1 mouse cellular context compared by ENCODE assay signal in the genomic region with DNA sequence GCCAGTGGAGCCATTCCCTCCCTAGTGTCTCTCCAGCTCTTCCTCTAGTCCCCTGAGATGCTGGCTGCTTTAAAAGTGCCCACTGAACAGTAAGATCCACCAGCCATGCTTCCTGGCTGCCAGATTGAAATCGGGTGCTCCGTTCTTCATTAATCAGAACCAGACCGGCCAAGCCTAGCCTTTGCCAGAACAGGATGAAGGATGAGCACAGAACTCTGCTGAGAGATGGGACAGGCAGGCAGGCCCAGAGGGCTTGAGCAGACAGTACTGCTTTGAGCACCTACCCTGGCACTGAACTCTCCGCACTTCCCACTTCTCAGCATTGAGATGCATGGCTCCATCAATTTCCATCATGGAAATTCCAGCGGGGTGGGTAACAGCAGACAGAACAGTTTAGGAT.
TF ChIP-seq lines count a peak whose summit lies in the region.

No protein-coding gene starts in this region.

TF ChIP-seq in MEL, 35 proteins besides CTCF, POLR2A, EP300 and RAD21:
- no peak for TF ChIP-seq NELFE (IDR thresholded peaks at IDR 0.05; ENCODE audit: low read depth, low read length)
- TF ChIP-seq POLR2AphosphoS2 (IDR thresholded peaks at IDR 0.05; ENCODE audit: low read length): peak; percentile 11
- TF ChIP-seq MAZ (IDR thresholded peaks at IDR 0.05; ENCODE audit: low read depth, low read length): no peak
- TF ChIP-seq POLR2AphosphoS5 (IDR thresholded peaks at IDR 0.05; ENCODE audit: borderline replicate concordance, low read depth, low read length): no peak
